Mouse (Mus musculus) retina, embryonic 14.5 days (tissue): ENCODE data around the gene Ell.

Experiments
- DNase-seq: peaks from one replicate; pipeline ENCODE4 v3.0.0-alpha.2; 2015; ENCODE audit warnings: low spot score

The Ell gene

DNA sequence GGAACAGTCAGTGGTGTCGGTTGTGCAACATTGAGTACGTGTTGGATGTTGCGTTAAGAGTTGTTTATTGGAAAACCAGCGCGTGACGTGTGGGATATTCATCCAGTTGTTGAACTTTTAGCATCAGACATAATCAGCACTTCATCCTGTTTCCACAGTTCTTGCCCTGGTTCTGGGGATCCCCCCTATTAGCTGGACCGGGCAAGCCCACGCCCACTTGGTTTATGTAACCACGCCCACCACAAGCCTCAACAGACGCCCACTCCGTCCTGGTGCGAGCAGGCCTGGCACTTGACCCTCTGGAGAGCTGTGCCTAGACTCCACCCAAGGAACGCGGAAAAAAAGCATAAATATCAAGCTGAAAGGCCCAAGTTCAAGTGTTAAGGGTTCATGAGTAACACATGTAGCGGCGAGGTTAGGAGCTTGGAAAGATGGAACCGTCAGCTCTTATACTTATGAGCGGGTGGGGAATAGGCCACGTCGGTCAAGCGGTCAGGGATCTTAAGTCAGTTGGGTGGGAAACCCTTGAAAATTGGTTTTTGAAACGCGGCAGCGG, 1.2 kb upstream of the Ell start:
- peak; percentile 64 for DNase-seq

DNA sequence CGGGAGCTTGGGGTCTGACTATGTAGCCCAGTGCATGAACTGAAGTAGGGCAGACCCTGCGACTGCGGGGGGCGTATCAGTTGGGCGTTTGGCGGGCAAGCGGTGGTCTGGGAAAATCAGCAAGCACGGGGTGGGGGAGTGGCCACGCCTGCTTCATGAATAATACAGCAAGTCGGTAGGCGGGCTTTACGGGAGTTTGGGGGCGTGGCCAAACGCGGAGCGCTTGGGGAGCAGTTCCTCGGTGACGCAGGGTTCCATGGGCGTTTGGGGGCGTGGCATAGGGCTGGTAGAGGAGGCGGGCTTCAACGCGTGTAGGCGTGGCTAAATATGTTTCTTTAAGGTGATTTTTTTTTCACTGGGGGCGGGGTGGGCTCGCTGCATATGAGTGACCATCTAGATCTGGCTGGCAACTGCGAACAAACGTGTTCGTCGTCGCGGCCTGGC, 602 bp upstream of the Ell start:
- peak; percentile 100 for DNase-seq

DNA sequence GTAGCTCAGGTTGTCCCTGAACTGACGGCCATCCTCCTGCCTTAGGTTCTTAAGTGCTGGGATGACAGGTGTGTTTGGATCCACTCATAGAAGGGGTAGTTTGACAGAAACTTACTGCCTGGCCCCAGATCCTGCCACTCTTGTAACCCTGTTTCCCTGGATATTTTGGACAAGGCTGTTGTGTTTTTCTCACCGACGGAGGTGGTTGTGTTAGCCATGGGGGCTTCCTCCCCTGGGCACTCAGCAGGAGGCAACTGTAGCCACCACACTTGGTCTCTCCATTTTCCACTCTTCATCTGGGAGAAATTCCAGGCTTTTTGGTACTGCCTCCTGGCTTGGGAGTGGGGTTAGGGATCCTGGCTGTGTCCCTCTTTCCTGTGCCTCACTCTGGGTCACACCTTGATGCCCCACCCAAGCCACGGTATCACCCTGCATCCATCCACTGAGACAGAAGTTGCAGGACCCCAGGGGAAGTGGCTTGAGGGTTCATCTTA, 803 bp downstream of the Ell start:
- DNase-seq: no peak

DNA sequence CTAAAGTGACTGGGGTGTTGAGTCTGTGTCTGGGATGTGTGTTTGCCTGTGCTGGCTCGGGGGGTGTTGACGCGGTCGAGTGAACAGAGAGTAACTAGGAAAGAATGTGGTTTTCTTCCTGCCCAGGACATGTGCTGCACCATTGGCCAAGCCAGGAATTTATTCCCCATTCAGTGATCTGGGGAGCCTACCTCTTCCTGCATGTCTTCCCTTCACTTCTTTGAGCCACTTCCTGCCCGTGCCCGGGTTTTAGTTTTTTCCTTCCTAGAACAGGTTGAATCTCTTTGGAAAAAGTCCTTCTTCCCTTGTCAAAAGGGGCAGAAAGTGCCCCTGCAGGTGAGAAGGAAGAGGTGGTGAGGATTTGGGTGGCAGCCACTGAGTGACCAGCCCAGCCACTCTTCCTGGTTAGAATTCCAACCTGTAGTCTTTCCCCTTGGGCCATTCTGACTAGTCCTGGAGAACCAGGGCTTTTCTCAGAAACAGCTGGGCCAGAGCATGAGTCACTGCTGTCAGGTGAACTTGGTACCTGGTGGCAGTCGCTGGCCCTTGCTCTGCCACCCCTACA, 1.3 kb downstream of the Ell start:
- no peak for DNase-seq

DNA sequence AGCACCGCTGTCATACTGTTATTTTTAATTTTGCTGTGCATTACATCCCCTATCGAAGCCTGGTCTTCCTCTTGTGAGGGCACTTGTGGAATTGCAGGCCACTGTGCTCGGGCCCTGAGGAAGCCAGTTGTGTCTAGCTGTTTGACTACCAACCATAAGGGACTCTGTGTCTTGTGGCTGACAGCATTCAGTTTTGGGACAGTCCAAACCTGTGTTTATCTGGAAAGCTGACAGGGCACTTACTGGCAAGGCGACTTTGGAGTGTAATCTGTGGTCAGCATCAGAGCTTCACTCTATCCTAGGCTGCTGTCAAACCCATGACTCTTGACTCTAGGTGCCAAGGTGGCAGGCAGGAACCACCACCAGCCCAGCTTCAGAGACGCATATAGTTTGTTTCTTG, 1.8 kb downstream of the Ell start:
- no peak for DNase-seq

DNA sequence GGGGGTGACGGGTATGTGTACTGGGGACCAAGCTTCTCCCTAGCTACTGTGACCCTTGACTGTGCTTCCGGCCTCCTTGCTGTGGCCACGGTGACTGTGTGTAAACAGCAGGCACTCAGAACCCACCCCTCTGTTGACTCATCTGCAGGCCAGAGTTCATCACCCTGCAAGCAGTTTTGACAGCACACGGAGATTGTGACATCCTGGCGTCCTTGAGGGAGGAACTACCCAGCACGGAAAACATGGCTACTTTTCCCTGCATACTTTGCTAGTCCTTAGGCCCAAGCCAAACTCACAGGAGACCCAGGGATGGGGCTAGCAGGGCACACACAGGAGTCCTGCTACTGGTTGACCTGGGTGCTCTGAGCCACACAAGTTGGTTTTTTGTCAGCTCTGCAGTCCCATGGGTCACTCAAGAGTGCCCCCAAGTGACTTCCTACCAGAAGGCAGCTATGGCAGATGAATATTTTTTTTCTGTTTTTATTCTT, 5.0 kb downstream of the Ell start:
- peak; percentile 47 for DNase-seq

DNA sequence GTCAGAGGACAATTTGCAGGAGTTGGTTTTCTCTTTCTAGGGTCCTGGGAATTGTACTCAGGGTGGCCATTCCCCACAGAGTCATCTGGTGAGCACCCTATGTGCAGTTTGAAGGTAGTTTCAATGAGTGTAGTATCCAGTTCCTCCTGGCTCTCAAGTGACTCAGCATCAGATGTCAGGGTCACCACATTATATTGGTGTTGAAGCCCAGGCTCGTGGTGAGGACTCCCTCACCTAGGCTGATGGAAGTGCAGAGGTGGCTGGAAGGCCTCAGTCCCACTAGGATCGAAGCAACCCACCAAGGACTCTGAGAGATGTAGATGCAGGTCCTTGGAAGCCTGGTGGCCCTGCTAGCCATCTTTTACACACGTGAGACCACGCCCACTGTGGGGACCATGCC, 7.2 kb downstream of the Ell start:
- no peak for DNase-seq

DNA sequence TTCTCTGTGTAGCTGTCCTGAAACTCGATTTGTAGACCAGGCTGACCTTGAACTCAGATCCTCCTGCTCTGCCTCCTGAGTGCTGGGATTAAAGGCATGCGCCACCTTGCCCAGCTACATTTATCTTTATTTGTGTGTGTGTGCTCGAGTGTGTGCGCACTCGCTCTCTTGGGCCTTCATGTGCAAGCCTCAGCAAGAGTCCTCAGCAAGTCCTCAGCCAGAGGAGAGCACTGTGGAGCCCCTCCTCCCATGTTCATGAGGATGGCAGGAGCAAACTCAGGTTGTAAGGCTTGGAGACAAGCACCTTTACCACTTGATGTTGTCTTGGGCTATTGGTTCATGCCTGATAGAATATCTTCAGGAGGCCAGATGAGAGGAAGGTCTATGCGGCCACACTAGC, 8.5 kb downstream of the Ell start:
- no peak for DNase-seq

DNA sequence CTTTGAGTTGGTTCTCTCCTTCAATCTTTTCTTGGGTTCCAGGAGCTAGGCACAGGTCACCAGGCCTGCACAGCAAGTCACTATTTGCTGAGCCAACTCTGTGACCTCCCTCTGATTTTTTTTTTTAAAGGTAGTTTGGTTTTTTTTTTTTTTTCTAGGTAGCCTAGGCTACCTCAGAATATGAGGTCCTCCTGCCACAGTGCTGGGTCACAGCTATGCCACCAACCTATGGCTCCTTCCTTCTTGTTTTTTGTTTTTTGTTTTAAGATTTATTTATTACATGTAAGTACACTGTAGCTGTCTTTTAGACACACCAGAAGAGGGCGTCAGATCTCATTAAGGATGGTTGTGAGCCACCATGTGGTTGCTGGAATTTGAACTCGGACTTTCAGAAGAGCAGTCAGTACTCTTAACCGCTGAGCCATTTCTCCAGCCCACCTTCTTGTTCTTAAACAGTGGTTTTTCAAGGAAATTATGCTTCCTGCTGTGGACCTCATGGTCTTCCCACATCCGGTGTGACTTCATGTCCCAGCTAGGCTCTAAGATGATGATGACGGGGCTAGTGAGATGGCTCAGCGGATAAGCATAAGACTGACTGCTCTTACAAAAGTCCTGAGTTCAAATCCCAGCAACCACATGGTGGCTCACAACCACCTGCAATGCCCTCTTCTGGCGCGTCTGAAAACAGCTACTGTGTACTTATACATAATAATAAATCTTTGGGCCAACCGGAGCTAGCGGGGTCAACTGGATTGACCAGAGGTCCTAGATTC, 10.3 kb downstream of the Ell start:
- no peak for DNase-seq

DNA sequence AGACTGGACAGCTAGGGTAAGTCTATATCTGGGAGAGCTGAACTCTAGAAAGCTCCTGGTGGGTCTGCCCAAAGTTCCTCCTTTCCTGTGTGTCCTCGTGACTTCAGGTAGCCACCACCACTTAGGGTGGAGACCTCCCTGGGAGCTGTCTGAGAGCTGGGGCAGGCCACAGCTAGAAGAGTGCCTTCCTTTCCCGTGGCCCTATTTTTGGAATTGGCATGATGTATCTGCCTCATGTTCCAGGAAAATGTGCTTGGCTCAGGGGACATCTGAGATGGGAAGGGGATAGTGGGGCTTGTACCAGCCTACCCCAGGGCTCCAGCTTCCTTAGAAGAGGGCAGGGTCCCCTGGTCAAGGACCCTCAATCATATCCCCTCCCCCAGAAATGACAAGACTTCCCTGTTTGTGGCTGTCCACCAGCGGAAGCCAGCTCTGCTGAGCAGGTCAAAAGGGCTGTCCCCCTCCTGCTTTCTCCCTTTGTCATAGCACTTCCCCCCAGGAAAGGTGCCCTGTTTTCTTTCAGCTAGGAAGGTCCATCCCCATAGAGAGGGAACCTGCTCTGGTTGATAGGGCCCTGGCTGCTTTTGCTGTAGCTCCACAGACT, 12.4 kb downstream of the Ell start:
- DNase-seq: no peak

DNA sequence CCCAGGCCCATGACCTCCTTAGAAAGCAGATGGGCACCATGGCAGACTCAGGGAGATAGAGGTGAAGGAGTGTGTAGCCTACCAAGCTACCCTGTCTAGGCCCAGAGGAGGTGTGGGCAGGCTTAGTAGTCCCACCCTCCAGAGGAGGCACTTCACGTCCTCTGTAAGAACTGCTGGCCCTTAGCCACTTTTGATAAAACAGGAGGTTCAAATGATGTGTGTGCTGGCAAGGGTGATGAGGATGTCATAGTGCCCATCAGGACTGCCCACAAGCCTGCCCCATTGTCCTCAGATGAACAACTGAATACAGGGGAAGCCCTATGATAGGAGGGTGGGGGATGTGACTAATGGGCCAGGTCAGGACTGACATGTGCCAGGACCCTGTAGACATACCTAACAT, 13.6 kb downstream of the Ell start:
- DNase-seq: no peak

DNA sequence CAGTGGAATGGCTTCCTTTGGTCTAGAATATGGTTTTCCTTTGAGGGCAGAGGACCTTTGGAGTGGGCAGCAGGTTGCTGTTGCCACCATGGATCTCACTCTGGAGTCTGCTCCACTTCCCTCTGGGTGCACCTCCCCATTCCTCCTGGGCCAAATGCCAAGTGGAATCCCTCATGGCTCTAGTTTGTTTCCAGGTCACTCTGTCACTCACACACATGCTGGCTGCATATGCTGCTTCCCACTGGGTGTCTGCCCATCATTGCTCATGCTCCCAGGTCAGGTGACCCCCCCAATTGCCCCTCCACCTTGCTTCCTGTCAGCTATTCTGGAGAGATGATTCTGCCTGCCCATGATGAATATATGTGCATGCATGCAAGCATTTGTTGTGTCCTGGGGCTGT, 14.5 kb downstream of the Ell start:
- DNase-seq: no peak

DNA sequence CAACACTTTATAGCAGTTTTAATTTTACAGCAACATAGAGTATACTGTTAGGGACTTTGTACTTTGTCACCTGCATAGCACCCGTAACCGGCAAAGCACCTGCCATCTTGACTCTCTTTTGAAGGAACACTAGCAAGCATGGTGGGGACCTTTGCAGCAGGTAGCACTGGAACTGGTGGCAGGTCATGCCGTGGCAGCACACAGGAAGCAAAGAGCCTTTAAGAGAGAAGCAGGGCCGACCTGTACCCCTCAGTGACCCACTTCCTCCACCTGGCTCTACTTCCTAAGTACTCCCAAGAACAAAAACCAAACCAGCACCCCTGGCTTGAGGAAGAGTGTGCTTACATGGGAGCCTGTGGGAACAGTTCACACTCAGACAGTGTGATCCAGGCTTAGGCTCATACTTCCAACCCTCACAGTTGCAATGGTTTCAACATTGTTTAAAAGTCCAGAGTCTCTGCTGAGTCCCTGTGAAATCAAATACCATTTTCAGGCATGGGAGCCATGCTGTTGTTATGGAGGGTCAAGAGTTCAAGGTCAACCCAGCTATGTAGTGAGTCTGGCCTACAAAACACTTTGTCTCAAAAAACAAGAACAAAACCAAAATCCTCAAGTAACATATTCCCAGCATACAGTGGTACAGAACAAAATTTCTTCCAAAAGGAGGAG, 16.0 kb downstream of the Ell start:
- DNase-seq: no peak

DNA sequence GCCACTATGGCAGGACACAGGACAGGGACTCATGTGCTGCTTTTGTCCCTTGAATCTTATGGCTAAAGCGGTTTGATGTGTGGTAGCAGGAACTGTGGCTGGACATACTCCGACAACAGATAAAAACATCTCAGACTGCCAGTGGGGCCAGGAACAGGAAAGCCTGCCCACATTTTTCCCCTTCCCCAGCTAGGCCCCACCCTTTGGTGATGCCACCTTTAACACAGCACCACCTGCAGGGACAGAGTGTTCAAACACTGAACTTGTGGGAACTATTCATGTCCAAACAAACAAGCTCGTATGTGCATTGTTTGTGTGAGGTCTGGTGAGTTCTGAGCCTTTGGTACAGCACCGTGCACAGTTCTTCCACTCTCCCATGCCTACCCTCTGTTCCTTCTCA, 19.1 kb downstream of the Ell start:
- no peak for DNase-seq

DNA sequence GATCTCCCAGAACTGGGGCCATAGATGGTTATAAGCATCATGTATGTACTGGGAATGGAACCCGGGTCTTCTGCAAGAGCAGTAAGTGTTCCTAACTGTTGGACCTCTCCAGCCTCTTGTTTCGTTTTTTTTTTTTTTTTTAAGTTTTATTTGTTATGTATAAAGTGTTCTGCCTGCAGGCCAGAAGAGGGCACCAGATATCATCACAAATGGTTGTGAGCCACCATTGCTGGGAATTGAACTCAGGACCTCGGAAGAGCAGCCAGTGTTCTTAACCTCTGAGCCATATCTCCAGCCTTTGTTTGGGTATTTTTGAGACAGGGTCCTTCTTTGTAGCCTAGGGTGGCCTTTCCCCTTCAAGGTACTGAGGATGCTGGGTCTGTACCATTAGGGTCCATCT, 19.7 kb downstream of the Ell start:
- no peak for DNase-seq

DNA sequence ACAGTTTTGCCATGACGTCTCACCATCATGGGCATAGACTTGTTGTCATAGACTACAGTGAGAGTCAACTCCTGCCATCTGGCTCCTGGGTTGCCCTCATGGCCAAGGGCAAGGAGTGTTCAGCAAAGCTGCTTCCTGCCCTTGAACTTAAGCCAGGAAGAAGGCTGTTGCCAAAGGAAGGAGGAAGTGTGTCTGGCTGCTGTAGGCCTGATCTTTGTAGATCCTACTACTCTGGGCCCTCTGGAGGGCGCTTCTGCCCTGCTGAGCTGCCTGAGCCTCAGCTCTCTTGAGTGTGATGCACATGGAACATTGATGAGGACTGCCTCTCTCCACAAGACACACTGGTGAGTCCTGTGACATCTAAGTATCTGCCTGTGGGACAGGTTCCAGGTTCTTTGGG, 20.8 kb downstream of the Ell start:
- DNase-seq: no peak

DNA sequence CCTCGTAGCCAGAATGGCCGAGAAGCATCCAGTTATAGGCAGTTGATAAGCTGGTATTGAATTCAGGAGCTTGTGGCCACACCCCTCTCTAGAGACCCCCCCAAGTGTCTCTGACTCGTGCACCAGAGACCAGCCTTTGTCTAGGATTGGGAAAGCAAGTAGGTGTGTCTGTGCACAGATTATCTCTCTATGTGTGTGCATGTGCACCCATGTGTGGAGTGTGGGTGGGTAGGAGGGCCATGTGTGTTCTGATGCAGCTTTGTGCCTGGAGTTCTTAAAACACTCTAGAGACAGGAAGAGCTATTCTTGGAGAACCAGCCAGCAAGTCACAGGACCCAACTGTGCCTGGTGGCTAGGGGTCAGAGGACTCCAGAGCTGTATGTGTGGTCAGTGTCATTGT, 21.3 kb downstream of the Ell start:
- no peak for DNase-seq

DNA sequence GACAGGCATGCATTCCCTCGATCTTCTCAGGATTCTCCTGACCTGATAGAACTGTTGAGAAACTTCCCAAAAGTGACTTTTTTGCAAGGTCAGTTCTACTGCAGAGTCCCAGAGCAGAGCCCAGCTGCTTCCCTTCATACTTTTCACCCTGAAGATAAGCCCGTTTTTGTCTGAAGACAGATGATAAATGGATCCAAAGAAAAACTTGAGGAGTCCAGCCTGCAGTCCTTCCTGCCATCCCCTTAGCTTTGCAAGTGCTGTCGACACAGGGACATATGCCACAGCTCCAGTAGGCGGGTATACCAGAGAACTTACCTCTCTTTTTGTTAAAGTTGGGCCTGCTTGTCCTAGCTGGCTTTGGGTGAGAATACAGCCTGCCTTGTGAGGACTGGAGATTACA, 22.1 kb downstream of the Ell start:
- no peak for DNase-seq

DNA sequence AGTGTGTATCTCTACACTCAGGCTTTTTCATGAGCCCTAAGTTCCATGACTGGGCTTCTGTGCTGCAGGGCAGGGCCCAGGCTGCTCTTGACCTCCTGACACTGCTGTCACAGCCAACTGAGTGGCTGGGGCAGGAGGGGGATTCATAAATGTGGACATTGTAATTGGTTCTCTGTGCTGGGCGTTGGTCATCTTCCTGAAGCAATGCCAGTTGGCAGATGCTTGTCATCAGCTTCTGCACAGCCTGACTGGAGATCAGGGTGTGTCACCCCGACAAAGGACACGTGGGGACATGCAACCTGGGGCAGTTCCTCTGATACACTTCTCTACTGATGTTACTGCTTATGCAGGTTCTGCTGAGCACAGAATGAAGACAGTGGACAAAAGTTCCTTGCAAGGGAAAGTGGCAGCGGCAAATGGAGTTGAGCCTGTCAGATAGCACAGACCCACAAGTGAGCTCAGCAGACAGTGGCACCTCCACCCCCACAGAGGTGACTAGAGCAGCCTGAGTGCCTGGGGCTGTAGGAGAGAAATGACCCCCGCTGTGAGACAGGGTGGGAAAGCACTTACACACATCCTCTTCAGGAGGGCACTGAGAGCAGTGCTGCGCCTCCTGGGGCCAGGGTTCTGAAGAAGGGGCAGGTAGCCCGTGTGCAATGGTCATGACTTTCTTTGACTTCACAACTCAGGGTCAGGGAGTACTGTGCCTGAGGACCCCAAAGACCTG, 22.7 kb downstream of the Ell start:
- no peak for DNase-seq

DNA sequence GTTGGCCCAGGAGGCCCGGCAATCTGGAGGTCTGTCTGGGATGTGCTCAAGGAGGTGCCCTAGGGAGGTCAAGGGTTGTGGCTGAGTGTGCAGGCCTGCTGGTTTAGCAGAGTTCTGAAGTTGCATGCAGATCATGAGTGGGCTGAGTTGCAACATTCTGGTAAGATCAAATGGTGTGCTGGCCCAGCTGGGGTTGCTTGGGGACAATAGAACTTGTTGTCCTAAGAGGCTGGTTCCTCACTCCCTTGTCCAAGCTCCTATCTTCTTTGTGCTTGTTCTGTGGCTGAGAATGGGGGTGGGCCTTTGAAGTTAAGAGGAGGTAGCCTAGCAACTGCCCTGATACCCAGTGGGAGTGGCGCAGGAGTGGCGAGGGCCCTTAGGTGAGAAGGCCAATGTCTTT, 23.5 kb downstream of the Ell start:
- DNase-seq: no peak

DNA sequence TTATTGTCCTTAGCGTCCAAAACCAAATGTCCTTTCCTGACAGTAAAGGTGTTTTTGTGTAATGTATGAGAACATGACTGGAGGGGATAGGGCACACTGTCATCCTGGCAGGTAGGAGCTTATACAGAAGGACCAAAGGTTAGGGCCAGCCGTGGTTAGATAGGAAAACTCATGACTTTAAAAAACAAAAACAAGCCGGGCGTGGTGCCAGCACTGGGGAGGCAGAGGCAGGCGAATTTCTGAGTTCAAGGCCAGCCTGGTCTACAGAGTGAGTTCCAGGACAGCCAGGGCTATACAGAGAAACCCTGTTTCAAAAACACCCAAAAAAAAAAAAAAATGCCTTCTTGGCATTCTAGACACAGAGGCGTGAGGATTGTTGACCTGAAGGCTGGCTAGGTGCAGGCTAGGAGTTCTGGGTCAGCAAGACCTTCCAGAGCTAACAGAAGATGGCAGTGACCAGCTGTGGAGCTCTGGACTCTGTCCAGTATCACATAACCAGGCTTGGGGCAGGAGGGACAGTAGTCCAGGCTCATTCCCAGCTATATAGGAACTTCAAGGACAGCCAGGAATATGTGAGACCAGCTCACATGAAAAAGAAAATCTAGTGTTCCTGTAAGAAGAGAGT, 24.6 kb downstream of the Ell start:
- DNase-seq: no peak
